Mouse (Mus musculus) CD4-positive, CD25-positive, alpha-beta regulatory T cell, adult 4 months (primary cell): ENCODE measurements at regions not wholly inside any gene's neighbourhood (a gene's known extent, or its start where the extent isn't known, plus 50 kb on each side); places are given as distances from the start of the nearest gene placed in this dataset.
A peak's percentile ranks its signal among the peaks of the same experiment; 100 is the strongest.

Experiments
- ATAC-seq: one replicate; pipeline ENCODE4 v1.8.0; 2017

GRCm38 (mm10) chr17:87202958-87203720 is 62.6 kb downstream of the Mcfd2 start:
- ATAC-seq, result peak; percentile 38

- ATAC-seq, result peak; percentile 65
These were observed 63.2 kb downstream of the Mcfd2 start for GRCm38 (mm10) chr17:87202490-87202889.

- no peak for ATAC-seq
These were observed 65.0 kb downstream of the Mcfd2 start for GRCm38 (mm10) chr17:87200721-87201242.

DNA sequence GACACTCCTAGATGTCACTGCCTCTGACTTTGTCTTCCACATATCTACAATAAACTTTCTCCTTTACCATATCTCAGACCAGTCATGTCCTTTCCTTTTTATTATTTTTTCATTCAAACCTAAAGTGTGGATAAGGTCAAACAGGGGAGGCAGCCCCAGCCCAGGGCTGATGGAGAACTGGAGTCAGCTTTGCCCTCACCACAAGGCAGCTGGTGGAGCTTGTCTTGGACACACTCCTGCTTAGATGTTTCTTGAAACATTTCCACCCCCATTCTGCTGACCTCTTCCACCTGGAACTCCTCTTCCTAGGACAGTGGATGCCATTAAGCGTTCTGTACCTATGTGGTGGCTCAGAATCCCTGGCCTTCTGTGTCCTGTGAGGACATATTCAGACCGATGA is 65.6 kb downstream of the Mcfd2 start:
- no peak for ATAC-seq

DNA sequence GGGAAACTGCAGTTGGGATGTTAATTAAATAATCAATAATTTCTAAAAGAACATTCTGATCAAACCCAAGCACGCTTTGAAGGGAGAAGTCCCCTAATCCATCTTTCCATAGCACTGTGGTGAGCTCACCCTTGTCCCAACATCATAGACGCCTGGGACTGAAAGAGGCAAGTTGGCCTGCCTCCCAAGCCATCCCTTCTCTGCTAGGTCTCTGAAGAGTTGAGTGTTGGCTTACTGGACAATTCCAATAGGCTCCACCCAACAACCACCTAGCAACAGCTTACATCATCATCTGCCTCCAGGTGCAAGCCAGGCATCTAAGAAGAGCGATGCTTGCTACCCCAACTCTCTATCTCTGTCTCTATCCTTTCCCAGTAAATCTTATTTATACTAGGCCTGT is 66.6 kb downstream of the Mcfd2 start:
- no peak for ATAC-seq

DNA sequence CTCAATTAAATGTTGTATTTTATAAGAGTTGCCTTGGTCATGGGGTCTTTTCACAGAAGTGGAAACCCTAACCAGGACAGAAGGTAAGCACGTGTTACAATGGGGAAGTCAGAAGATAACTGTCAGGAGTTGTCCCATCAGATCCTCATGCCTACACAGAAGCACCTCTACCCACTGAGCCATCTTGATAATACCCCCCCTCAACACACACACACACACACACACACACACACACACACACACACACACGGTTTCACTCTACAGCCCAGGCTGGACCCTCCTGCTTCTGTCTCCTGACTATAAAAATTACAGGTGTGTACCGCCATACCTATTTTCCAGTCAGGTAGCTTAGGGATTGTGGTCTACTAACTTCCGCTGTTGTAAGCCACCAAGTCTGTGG is 68.3 kb downstream of the Mcfd2 start:
- no peak for ATAC-seq

DNA sequence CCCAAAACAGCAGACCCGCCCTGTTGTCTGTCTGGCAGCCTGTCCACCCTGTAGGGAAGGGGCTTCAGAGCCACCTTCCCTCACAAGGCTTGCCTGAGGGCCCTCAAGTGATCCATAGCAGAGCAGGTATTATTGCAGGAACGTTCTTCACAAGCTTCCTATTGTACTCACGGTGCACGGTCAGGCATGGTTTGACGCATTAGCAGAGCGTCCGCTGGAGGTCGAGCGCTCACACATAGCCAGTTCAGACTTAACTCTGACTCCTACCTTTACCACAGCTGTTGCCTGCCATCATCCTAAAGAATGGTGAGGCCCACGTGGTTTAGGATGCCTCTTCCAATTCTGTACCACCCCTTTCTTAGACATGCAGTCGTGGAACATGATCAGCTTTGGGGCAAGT is 71.1 kb downstream of the Mcfd2 start:
- no peak for ATAC-seq

DNA sequence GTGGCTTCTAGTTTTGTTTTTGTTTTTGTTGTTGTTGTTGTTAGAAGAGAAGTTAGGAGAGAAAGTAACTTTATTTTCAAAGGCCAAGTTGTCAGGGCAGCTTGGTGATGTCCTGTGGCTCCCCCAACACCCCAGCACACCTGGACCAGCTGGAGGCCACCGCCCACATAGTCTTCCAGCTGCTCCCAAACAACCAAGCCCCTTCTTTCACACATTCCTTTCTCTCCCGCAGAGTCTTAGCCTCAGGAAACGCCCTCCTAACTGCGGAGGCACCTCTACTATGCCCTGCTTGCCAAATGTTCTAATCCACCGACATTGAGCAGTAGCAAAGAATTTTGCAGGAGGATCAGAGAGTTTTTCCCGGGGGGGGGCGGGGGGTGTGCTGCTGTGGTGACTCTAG is 72.3 kb downstream of the Mcfd2 start:
- no peak for ATAC-seq

- no peak for ATAC-seq
These were observed 76.1 kb downstream of the Mcfd2 start for GRCm38 (mm10) chr17:87189670-87190069.
